1 mouse cellular context compared by ENCODE assay signal in the genomic region with DNA sequence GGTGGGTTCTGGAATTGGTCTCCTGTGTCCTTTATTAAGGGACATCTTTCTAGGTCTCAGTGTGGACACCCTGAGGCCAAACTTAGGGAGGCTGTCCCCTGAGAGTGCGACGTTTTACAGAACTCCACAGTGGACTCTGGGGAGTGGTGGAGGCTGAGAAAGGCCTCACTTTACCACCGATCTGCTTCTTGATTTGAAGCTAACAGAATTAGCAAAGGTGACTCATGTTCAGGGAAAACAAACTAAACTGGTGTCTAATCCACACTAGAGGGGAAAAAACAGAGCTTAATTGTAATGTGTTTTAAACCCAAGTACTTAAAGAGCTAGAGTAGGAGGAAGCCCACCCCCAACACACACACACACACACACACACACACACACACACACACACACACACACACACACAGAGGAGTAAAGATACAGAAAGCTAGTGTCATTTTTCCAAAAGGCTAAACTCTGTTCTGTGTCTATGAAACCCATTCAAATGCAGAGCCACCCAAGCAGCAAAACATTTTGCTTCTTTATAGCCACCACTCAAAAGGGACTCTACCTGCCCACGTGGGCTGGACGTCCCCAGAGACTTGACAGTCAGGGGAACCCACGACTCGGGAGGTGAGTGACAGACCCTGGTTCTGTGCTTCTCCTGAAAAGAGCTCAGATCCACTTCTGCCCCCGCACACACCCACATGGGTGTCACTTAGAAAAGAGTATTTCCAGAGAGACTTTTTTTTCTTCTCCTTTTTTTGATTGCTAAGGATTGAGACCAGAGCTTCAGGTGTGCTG.
TF ChIP-seq lines count a peak whose summit lies in the region.

No protein-coding gene starts in this region.

TF ChIP-seq in CH12.LX, 34 proteins besides CTCF, POLR2A, EP300 and RAD21 (continued from another document):
- TF ChIP-seq UBTF (IDR thresholded peaks at IDR 0.05; ENCODE audit: low read depth, low read length) (no peak), NELFE (IDR thresholded peaks at IDR 0.05; ENCODE audit: low read depth, low read length) (no peak), MEF2A (IDR thresholded peaks at IDR 0.05; ENCODE audit: borderline replicate concordance, low read depth, low read length) (peak; percentile 82), KAT2A (IDR thresholded peaks at IDR 0.05; ENCODE audit: insufficient replicate concordance, low read length) (0 out of 2 replicates have a peak, but pooled peaks have one; percentile 20), ZKSCAN1 (IDR thresholded peaks at IDR 0.05; ENCODE audit: borderline replicate concordance, low read depth, low read length) (no peak), JUN (IDR thresholded peaks at IDR 0.05; ENCODE audit: insufficient read depth, low read depth, low read length) (no peak), E2F4 (IDR thresholded peaks at IDR 0.05; ENCODE audit: insufficient replicate concordance, low read depth, low read length) (no peak), USF2 (conservative IDR thresholded peaks at IDR 0.05; ENCODE audit: low read depth, low read length) (peak; percentile 67), ZMIZ1 (IDR thresholded peaks at IDR 0.05; ENCODE audit: low read depth, low read length) (no peak), MYC (IDR thresholded peaks at IDR 0.05; ENCODE audit: low read depth, low read length) (peak; percentile 88), MAX (IDR thresholded peaks at IDR 0.05; ENCODE audit: low read length) (peak; percentile 94), TCF12 (IDR thresholded peaks at IDR 0.05; ENCODE audit: low read depth, low read length) (peak; percentile 71), ELF1 (IDR thresholded peaks at IDR 0.05; ENCODE audit: low read depth, low read length) (0 out of 2 replicates have a peak, but pooled peaks have one; percentile 7), CHD1 (IDR thresholded peaks at IDR 0.05; ENCODE audit: low read depth, low read length) (peak; percentile 74; the same call in 1 of the 2 replicates), SMC3 (IDR thresholded peaks at IDR 0.05; ENCODE audit: low read depth, low read length) (no peak), POLR2AphosphoS2 (IDR thresholded peaks at IDR 0.05; ENCODE audit: low read depth, low read length) (no peak), TBP (conservative IDR thresholded peaks at IDR 0.05; ENCODE audit: low read depth, low read length) (no peak), CHD2 (IDR thresholded peaks at IDR 0.05; ENCODE audit: low read length) (no peak), RCOR1 (conservative IDR thresholded peaks at IDR 0.05; ENCODE audit: low read depth, low read length) (peak; percentile 23; the same call in 1 of the 2 replicates), SIN3A (IDR thresholded peaks at IDR 0.05; ENCODE audit: low read length) (no peak)
